Mouse (Mus musculus) liver (tissue): ENCODE data around the gene Cfap45.

ENCODE experiments used
- DNase-seq: peaks from one replicate; pipeline ENCODE4 v3.0.0-alpha.2; 2020; ENCODE audit warnings: mixed read lengths

Cfap45 gene

GRCm38 (mm10) chr1:172497428-172497827, 23.2 kb upstream of the Cfap45 start:
- DNase-seq, result no peak

GRCm38 (mm10) chr1:172499765-172500441, 20.7 kb upstream of the Cfap45 start, which contains the start of gene Tagln2:
TSS of gene Tagln2 (plus strand) at chr1:172500047.
- DNase-seq, result peak; percentile 78

GRCm38 (mm10) chr1:172500451-172501370, 19.9 kb upstream of the Cfap45 start:
- DNase-seq, result peak; percentile 69

DNA sequence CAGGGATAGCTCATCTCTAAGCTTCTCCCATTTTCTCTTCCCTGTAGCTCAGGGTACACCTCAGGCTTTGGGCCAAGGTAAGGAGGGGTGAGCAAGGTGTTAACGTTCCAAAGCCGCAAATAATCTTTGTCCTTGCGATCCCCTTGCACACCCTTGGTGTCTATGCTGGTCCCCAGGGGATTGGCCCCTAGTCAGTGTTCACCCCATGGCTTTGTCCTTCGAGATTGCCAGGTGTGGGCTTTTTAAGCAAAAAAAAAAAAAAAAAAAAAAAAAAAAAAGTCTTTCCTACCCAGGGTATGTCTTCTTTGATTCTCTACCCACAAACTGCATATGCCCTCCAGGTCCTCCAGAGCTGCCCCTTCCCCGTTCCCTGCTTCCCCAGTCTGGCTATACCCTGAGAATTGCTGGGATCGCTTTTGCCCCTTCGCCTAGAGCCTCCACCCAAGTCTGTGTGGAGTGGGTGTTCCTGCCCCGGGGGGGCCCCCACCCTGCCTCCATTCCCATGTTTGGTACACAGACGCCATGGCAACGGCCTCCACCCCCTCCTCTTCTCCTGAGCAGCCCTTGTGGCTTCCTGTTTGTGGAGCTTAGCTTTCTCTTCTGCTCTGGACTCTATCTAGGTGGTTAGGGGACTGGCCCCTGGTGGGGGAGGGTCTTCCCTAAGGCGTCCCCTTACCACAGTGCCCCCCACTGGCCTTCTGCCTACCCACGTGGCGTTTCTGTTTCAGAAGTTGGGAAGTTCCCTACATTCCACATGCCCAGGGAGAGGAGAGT, 19.0 kb upstream of the Cfap45 start:
- peak; percentile 48 for DNase-seq

DNA sequence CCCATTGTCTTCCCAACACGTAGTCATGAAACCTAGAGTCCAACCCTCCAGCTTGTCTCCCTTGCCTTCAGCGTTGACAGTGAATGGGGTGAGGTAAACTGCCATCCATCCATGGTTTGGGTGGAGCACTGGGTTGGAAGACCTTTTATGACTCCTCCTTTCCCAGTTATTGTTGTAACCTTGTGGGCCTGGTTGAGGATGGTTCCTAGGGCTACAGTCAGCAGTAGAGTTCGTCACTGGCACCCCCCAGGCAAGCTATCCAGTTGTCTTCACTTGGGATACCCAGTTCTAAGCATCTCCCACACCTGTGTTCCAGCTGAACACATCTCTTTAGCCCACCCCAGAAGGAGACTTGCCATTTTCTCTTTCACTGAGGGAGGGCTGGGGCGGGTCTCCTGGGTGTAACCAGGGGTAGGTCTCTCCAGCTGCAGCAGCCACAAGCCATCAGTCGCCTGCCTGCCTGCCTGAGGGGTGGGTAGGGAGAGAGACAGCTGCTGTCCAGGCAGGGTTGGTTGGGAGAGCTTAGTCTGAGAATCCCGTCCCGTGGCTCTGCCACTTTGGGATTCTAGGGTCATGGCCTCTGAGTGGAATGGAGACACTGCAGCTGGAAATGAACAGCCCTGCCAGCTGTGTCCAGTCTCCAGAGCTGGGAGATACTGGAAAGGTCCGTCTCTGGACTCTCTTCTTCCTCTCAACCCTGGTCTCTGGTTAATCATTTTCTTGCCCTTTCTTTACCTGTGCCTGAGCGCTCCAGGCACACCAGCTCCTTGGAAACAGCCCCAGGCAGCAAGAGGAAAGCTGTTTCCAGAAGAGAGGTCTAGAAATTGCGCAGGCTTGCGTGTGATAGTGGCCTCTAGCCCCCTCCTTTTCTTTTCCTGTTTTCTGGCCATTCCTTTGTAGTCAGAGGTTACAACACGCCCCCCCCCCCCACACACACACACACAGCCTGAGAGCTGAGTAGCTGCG, 18.2 kb upstream of the Cfap45 start:
- peak; percentile 25 for DNase-seq

DNA sequence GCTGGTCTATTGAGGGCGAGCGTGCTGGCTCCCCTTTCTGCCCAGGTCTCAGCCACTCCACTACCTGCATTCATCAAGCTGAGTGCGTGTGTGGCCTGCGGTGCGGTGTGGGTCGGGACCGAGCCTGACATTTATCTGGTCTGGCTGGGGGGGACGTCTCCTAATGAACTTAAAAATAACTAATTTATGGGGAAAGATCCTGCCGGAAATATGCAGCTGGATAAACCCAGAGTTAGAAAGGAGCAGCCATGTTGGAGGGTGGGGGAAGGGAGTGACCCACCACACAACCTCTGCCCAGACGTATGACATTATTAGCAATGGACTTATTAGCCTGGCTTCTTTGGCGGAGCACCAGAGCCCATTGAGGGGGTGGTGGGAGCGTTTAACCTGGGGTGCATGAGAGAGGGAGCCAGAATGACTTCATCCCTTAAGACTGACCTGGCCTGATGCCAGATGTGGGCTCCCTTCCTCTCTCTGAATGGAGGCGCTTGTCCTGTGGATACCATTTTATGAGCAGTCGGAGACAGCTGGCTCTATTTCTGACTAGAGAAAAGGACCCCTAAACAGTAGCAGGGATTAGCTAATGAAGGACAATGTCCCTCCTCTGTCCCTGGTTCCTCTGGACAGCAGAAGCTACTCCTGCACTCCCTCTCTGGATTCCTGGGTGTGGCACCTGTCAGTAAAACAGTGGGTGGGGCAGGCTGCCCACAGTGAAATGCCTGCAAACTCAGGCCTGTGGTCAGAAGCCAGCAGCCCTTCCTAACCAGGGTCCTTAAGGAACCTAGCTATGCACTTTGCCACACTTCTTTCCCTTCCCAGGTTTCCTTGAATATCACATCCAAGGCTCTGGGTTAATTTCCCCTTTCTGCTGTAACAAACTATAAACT, 17.2 kb upstream of the Cfap45 start:
- peak; percentile 26 for DNase-seq

- no peak for DNase-seq
These were observed 15.8 kb upstream of the Cfap45 start for GRCm38 (mm10) chr1:172504756-172505155.

DNA sequence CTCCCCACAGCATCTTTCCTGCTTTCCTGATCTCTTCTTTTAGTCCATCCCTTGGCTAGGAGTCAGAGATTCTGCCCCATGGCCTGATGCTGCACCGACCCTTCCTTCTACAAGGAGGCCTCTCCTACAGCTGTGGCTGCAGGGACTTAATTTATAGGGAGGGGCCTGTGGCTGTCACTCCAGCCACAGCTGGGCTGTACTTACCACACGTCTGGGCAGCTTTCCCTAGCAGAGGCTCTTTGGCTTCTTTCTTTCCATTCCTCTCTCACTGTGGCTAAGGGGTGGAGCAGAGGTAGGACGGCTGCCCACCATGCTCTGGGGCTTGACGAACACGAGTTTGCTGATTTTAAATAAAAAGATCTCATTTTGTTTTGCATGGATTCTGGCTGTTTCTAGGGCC, 13.6 kb upstream of the Cfap45 start:
- no peak for DNase-seq

- no peak for DNase-seq
These were observed 12.9 kb upstream of the Cfap45 start for GRCm38 (mm10) chr1:172507701-172508100.

- no peak for DNase-seq
These were observed 12.4 kb upstream of the Cfap45 start for GRCm38 (mm10) chr1:172508172-172508571.

DNA sequence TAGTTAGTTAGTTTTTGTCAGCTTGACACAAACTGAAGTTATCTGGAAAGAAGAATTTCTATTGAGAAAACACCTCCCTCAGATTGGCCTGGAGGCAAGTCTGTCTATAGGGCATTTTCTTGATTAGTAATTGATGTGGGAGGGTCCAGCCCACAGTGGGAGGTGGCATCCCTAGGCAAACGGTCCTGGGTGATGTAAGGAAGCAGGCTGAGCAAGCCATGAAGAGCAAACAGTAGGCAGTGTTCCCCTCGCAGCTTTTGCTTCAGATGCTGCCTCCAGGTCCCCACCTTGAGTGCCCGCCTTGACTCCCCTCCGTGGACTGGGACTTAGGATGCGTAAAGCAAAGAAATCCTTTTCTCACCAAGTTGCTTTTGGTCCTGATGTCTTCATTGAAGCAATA, 11.4 kb upstream of the Cfap45 start:
- no peak for DNase-seq

DNA sequence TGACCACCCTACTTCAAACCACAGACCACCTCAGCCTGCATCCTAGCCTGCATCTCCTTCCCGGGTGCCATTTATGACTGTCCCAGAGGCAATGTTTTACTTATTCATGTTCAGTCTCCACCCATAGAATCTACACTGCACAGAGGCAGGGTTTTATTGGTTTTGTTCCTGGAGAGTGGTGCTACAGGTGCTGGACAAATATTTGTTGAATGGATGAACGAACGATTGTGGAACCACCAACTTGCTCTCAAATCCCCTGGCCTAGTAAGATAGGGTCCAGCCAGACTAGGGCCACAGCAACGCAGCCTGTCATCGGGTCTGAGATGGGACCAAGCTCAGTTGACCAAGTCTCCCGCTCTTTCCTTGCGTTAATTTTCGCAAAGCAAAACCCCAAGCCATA, 10.6 kb upstream of the Cfap45 start:
- DNase-seq, result no peak

GRCm38 (mm10) chr1:172510421-172510972, 10.1 kb upstream of the Cfap45 start:
- peak; percentile 20 for DNase-seq

DNA sequence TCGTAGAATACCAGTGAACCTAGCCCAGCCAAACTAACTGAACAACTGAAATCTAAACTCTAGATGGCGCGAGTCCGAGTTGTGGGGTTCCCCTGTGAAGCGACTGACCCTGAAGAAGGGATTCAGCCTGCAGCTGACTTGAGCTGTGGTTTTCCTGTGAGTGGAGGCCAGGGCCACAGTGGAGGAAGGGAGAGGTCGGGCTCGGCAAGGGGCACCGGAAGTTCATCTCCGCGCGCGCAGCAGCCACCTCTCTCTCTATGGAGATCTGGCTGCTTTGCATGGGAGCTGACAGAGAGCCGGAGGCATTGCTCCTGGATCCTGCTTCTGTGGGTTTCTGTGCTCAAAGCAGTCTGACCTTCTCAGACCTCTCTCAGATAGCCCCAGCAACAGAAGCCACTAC, 7.6 kb upstream of the Cfap45 start:
- DNase-seq, result peak; percentile 65

DNA sequence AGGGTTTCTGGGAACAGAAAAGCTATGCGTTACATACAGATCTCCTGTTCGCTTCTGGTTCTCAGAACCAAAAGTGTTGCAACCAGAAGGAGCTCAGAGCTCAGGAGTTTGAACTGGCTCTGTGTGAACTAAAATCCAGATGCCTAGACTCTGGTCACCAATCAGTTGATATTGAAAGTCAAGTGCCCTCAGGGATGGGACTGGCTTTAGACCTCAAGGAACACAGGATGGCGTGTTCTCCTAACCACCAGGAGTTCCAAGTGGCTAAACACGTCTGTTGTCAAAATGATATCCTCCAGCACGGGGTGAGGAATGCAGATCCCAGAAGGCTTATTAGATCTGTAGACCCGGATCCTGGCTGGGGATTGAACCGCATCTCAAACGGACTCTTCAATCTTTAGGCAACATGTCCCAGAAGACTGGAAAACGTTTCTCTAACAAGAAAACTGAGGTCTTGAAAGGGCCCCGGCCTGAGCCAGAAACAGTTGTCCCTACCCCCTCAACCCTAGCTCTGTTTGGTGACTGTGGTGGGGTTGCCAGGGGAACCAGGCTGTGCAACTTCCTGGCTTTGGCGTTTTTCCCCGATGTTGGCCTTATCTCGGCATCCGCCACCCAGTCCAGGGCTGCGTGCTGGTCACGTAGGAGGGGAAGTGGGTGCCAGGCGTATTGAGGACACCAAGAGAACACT, 6.9 kb upstream of the Cfap45 start:
- peak; percentile 61 for DNase-seq

DNA sequence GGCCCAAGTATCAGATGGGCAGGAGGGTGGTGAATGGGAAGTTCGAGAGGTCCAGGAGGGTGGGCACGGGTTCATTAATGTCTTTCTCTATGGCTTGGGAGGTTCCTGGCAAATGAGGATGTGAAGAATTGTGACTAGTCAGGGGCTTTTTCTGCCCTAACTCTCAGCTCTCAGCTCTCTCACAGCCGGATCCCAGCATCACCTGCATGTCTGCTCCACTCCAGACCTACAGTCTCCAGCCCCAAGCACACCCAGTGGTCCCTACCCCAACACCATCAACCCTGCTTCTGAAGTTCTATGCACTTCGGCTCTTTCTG, 6.4 kb upstream of the Cfap45 start:
- no peak for DNase-seq

GRCm38 (mm10) chr1:172514551-172515268, 5.9 kb upstream of the Cfap45 start:
- DNase-seq, result peak; percentile 5

DNA sequence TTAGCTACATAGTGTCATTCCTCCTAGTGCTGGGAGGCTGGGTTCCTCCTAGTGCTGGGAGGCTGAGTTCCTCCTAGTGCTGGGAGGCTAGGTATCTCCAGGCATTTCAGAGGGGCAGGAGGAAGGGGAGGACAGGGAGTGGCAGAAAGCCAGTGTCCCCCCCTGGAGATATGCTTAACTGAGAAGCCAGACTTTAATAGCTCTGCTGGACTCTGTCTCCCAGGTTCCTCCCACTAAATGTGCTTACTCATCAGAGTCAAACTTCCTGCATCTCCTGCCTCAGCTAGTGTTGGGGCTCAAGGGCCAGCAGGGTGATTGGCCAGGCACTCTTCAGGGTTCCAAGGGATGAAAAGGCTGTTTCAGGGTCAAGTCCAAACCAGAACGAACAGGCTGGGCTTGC, 5.2 kb upstream of the Cfap45 start:
- DNase-seq, result peak; percentile 8

GRCm38 (mm10) chr1:172518013-172518412, 2.6 kb upstream of the Cfap45 start:
- DNase-seq, result no peak

GRCm38 (mm10) chr1:172519644-172520043, 957 bp upstream of the Cfap45 start:
- no peak for DNase-seq
